Mouse (Mus musculus): ENCODE data around the gene Cacna2d3. TPM values are rescaled to one million over a fixed set of nuclear protein-coding genes. Genes with fewer than 3 reads are reported as not detected.

The Cacna2d3 gene
- polyA plus RNA-seq, 1 experiment from 2014 or later: 37.5 TPM

DNA sequence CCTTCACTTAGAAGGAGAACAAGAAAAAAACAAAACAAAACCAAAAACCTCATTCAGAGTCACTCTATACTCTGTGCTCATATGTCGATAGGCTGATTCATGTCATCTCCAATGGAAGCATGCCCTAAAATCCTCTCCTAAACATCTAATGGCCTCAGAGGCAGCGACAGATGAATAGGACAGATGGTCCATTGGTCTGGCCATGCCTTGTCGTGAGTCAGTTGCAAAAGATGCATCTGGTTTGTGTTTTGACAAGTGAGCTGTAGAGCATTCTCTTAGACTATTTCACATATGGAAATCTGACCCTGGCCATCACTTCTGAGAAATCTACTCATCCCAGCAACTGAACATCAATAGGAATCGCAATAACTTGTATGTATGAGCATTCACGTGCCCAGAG, 626.2 kb downstream of the Cacna2d3 start:
- H3K4me2 ChIP-seq (replicated peaks): no peak overlapping the region
- no peak overlapping the region for H3K9ac ChIP-seq
- no peak overlapping the region for H3K27ac ChIP-seq (replicated peaks)
- H3K9me3 ChIP-seq (replicated peaks): no peaks in the 10 kb centered on the region
- ATAC-seq (ENCODE audit: insufficient number of reproducible peaks, low FRiP score, low TSS enrichment, low read depth): no peak
- H3K36me3 ChIP-seq: no peaks in the 10 kb centered on the region
- H3K4me1 ChIP-seq: peaks cover 8% of the 10 kb centered on the region; the same call in 1 of the 2 replicates
- H3K27me3 ChIP-seq: no peaks in the 10 kb centered on the region
- whole genome bisulfite sequencing: 64% methylated on average over 5 of the region's 5 CpGs
- no peak overlapping the region for H3K4me3 ChIP-seq (replicated peaks)

DNA sequence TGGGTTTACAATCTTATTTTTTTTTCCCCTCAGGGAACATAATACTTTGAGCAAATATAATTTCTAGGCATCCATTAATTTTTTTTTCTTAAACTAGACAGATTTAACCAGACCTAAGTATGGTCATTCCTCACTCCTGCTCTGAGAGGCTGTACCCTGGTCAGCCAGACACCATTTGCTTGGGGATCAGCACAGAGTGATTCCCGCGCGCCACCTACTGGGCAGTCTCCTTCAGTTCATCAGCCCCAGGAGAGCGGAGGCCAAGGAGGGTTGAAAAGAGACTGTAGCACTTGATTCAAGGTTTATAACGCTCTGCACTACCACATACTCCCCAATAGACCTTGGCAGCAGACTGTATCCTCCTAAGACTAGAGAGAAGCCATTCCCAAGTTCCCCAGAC, 631.6 kb downstream of the Cacna2d3 start:
- Histone ChIP-seq H3K9me3 (replicated peaks) (no peaks in the 10 kb centered on the region), H3K36me3 (no peaks in the 10 kb centered on the region), H3K4me2 (replicated peaks) (no peak overlapping the region), H3K9ac (no peak overlapping the region), H3K4me1 (peaks cover 18% of the 10 kb centered on the region; the same call in 1 of the 2 replicates), H3K27ac (replicated peaks) (peak overlapping the region; percentile 59), H3K4me3 (replicated peaks) (no peak overlapping the region), H3K27me3 (no peaks in the 10 kb centered on the region)
- ATAC-seq (ENCODE audit: insufficient number of reproducible peaks, low FRiP score, low TSS enrichment, low read depth): peak; percentile 87
- 4% methylated on average over 5 of the region's 5 CpGs for WGBS

DNA sequence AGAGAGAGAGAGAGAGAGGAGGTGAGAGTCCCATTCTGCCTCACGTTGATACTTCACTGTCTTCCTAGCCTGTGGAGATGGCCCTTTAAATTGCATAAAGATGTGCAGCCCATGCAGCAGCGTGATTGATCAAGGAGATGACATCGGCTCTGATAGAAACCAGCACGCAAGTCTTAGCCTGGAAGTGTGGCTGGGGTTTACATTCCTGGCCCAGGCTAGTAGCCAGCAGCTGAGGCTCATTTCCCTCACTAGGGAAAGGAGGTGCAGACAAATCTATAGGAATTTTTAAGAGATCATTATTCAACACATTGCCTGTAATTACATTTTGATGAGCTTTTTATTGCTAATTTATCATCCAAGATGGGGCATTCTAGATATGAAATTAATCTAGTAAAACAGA, 635.1 kb downstream of the Cacna2d3 start:
- H3K4me2 ChIP-seq (replicated peaks): no peak overlapping the region
- no peaks in the 10 kb centered on the region for H3K36me3 ChIP-seq
- no peak overlapping the region for H3K27ac ChIP-seq (replicated peaks)
- H3K9ac ChIP-seq: no peak overlapping the region
- no peaks in the 10 kb centered on the region for H3K27me3 ChIP-seq
- whole genome bisulfite sequencing: 22% methylated on average over 4 of the region's 4 CpGs
- H3K4me3 ChIP-seq (replicated peaks): no peak overlapping the region
- H3K4me1 ChIP-seq: peaks cover 15% of the 10 kb centered on the region; the same call in 1 of the 2 replicates
- H3K9me3 ChIP-seq (replicated peaks): no peaks in the 10 kb centered on the region
- no peak for ATAC-seq (ENCODE audit: insufficient number of reproducible peaks, low FRiP score, low TSS enrichment, low read depth)

DNA sequence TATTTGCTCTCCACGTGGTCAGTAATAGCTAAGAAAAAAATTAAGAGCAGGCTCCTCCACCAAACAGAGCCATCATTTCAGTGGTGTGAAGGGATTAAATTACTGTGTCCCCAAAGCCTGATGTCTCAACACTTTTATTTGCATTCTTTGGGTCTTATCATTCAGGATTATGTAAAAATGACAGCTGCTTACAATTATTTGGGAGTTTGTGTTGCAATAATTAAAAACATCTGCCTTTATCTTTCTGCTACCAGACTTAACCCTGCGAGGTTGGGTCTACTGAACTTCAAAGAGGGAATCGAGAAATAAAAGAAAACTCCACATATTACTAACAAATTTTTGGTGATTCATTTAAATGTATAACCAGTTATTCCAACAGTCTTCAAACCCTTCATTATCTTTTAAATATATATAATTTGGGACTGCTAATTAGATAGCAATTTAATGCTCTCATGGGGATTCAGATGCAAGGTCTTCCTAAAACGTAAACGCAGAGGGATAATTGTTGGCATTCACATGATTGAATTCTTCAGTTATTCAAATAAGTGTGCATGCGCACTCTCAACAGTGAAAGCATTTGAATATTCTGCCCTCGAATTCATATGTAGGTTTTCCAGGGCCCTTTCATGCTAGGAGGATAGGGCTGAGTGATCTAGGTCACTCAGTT, 636.0 kb downstream of the Cacna2d3 start:
- H3K9me3 ChIP-seq (replicated peaks): no peaks in the 10 kb centered on the region
- H3K9ac ChIP-seq: no peak overlapping the region
- no peaks in the 10 kb centered on the region for H3K36me3 ChIP-seq
- WGBS: 35% methylated on average over 7 of the region's 7 CpGs
- no peak overlapping the region for H3K27ac ChIP-seq (replicated peaks)
- H3K4me1 ChIP-seq: peaks cover 12% of the 10 kb centered on the region; the same call in 1 of the 2 replicates
- ATAC-seq (ENCODE audit: insufficient number of reproducible peaks, low FRiP score, low TSS enrichment, low read depth): no peak
- no peak overlapping the region for H3K4me3 ChIP-seq (replicated peaks)
- H3K27me3 ChIP-seq: no peaks in the 10 kb centered on the region
- no peak overlapping the region for H3K4me2 ChIP-seq (replicated peaks)

DNA sequence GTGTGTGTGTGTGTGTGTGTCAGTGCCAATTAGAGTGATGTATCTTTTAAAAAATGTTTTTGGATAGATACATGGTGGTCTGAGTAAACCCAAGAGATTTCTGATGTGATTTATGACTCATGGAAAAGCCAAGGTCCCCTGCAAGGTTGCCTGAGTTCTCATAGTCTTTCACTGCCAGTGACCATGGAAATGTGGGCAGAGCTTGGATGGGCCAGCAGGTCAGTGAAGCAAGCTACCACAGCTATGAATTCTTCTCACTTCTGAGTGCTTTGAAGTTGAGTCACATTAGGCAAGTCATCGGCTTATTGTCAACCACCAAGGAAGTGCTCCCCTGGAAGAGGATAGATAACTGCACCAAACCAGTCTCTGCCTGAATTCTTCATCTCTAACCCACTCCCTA, 639.5 kb downstream of the Cacna2d3 start:
- WGBS: 88% methylated on average over 1 of the region's 1 CpGs
- Histone ChIP-seq H3K9me3 (replicated peaks) (no peaks in the 10 kb centered on the region), H3K36me3 (no peaks in the 10 kb centered on the region), H3K4me3 (replicated peaks) (no peak overlapping the region), H3K27me3 (no peaks in the 10 kb centered on the region), H3K4me1 (peaks cover 7% of the 10 kb centered on the region; the same call in 1 of the 2 replicates), H3K9ac (no peak overlapping the region), H3K27ac (replicated peaks) (no peak overlapping the region), H3K4me2 (replicated peaks) (no peak overlapping the region)
- no peak for ATAC-seq (ENCODE audit: insufficient number of reproducible peaks, low FRiP score, low TSS enrichment, low read depth)

DNA sequence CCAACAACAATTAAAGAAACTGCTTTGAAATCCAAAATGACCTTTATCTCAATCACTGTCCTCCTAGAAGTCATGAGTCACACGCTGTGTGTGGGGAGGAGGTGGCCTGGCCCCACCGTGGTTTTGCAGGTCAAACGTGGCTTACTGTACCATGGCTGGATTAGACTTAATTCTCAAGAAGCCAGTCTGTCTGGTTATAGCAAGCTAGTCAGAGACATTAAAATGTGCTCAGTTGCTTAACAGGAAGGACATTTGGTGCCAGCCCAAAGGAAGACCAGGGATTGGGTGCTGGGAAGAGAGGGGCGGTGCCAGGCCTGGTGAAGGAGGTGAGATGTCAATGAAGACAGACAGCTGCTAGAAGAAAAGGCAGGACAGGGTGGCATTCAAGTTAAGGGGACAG, 641.0 kb downstream of the Cacna2d3 start:
- Histone ChIP-seq H3K27ac (replicated peaks) (no peak overlapping the region), H3K4me3 (replicated peaks) (no peak overlapping the region), H3K4me2 (replicated peaks) (no peak overlapping the region), H3K9ac (no peak overlapping the region), H3K4me1 (no peaks in the 10 kb centered on the region), H3K36me3 (no peaks in the 10 kb centered on the region), H3K9me3 (replicated peaks) (no peaks in the 10 kb centered on the region), H3K27me3 (no peaks in the 10 kb centered on the region)
- no peak for ATAC-seq (ENCODE audit: insufficient number of reproducible peaks, low FRiP score, low TSS enrichment, low read depth)
- 70% methylated on average over 4 of the region's 4 CpGs for WGBS

DNA sequence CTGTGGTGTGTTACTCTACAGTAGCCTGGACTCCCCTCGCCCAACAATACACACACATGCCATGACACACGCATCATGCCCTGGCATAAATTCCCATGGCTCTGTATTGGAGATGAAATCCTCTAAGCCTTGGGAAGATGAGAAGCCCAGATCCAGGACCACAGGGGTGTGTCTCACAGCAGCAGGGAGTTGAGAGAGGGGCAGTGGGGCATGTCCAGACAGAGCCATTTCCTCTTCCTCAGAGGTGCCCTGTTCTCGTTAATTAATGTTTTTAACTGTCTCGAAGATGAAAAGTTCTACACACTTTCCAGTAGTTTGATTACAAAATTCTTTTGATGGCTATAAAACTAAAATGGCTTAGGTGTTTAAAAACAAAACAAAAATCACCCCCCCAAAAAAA, 641.4 kb downstream of the Cacna2d3 start:
- Histone ChIP-seq H3K4me3 (replicated peaks) (no peak overlapping the region), H3K27me3 (no peaks in the 10 kb centered on the region), H3K36me3 (no peaks in the 10 kb centered on the region), H3K27ac (replicated peaks) (peak overlapping the region; percentile 8; the same call in 1 of the 2 replicates), H3K4me1 (no peaks in the 10 kb centered on the region), H3K9ac (no peak overlapping the region), H3K4me2 (replicated peaks) (no peak overlapping the region), H3K9me3 (replicated peaks) (no peaks in the 10 kb centered on the region)
- 75% methylated on average over 4 of the region's 4 CpGs for WGBS
- ATAC-seq (ENCODE audit: insufficient number of reproducible peaks, low FRiP score, low TSS enrichment, low read depth): no peak

DNA sequence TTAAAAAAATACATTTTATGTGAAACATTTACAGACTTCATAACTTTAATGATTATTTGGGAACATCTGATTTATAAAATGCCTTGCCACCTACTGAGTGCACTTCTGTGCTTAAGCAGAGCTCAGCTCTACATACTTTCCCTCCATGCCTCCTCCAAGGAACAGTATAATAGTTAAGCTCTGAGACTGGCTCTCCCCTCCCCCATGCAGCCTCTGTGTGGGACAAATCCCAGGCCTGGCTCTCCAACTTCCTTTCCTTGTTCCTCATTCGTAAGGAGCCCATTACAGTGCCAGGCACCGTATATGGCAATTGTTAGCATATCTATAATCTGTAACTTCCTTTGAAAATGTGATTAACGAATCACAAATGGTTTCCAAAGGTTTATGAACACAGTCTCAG, 644.2 kb downstream of the Cacna2d3 start:
- WGBS: 31% methylated on average over 3 of the region's 3 CpGs
- H3K36me3 ChIP-seq: no peaks in the 10 kb centered on the region
- no peak for ATAC-seq (ENCODE audit: insufficient number of reproducible peaks, low FRiP score, low TSS enrichment, low read depth)
- no peaks in the 10 kb centered on the region for H3K27me3 ChIP-seq
- no peak overlapping the region for H3K4me3 ChIP-seq (replicated peaks)
- H3K9ac ChIP-seq: no peak overlapping the region
- H3K27ac ChIP-seq (replicated peaks): peak overlapping the region; percentile 39
- 0 out of 2 replicates have a peak, but pooled peaks cover 3% of the 10 kb centered on the region for H3K4me1 ChIP-seq
- H3K4me2 ChIP-seq (replicated peaks): no peak overlapping the region
- H3K9me3 ChIP-seq (replicated peaks): no peaks in the 10 kb centered on the region

DNA sequence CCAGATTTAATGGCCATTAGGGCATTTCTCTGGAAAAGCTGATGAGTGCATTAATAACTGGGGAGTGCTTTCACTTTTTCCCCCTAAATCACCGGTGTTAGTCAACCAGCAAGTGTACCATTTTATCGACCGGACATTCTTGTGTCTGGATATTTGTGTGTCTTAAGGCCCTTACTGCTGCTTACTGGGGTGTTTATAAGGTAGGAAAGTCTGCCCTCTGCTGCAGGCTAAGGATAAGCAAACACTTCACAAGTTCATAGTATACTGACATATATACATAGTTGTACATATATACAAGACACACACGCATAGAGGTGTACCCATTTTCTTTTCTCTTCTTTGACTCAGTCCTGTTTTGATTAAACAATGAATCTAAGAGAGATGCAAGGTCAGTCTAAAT, 647.9 kb downstream of the Cacna2d3 start:
- 61% methylated on average over 4 of the region's 4 CpGs for WGBS
- no peak overlapping the region for H3K4me3 ChIP-seq (replicated peaks)
- H3K4me1 ChIP-seq: 0 out of 2 replicates have a peak, but pooled peaks cover 3% of the 10 kb centered on the region
- no peaks in the 10 kb centered on the region for H3K36me3 ChIP-seq
- no peak for ATAC-seq (ENCODE audit: insufficient number of reproducible peaks, low FRiP score, low TSS enrichment, low read depth)
- no peaks in the 10 kb centered on the region for H3K27me3 ChIP-seq
- H3K9ac ChIP-seq: no peak overlapping the region
- no peaks in the 10 kb centered on the region for H3K9me3 ChIP-seq (replicated peaks)
- no peak overlapping the region for H3K4me2 ChIP-seq (replicated peaks)
- H3K27ac ChIP-seq (replicated peaks): no peak overlapping the region

DNA sequence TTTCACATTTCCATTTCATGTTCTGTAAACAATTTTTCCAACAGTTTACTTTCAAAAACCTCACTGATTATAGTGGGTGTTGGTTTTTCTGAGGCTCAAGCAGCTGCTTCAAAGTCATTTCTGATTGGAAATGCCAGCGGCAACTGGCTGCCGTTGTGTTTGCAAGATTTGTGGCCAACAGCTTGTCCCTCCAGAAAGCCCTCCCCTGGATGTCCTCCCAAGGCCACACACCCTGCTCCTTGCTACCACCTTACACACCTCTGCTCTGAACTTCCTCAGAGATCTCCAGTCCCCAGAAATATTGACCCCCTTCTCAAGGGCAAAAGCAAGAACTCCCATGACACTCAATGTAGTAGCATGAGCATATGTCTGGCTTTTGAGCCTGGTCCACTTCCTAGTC, 659.0 kb downstream of the Cacna2d3 start:
- no peak overlapping the region for H3K4me3 ChIP-seq (replicated peaks)
- no peak for ATAC-seq (ENCODE audit: insufficient number of reproducible peaks, low FRiP score, low TSS enrichment, low read depth)
- 69% methylated on average over 2 of the region's 2 CpGs for WGBS
- no peaks in the 10 kb centered on the region for H3K27me3 ChIP-seq
- 0 out of 2 replicates have a peak overlapping the region, but pooled peaks have one; percentile 39 for H3K27ac ChIP-seq (replicated peaks)
- H3K4me2 ChIP-seq (replicated peaks): no peak overlapping the region
- peaks cover 23% of the 10 kb centered on the region for H3K4me1 ChIP-seq
- H3K9ac ChIP-seq: no peak overlapping the region
- no peaks in the 10 kb centered on the region for H3K36me3 ChIP-seq
- no peaks in the 10 kb centered on the region for H3K9me3 ChIP-seq (replicated peaks)

DNA sequence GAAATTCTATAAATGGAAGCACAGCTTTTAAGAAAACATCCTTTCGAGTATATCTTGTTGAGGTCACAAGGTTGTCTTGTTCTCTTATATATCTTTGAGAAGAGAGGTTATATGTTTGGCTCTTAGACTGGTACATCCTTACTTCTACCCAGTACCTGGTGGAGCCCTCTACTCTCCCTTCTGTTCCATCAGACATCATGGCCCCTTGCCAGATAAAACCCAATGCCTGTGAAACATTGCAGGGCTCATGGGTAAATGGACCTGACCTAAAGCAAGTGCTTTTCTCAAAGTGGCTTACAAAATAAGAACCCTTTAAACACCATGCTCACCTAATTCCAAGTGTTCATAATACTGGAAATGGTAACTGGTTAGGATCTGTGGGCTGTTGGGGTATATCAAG, 660.2 kb downstream of the Cacna2d3 start:
- Histone ChIP-seq H3K9me3 (replicated peaks) (no peaks in the 10 kb centered on the region), H3K27me3 (no peaks in the 10 kb centered on the region), H3K27ac (replicated peaks) (peak overlapping the region; percentile 58; the same call in 1 of the 2 replicates), H3K4me2 (replicated peaks) (no peak overlapping the region), H3K4me1 (peaks cover 23% of the 10 kb centered on the region), H3K36me3 (no peaks in the 10 kb centered on the region), H3K4me3 (replicated peaks) (no peak overlapping the region), H3K9ac (no peak overlapping the region)
- WGBS: 74% methylated on average over 1 of the region's 1 CpGs
- no peak for ATAC-seq (ENCODE audit: insufficient number of reproducible peaks, low FRiP score, low TSS enrichment, low read depth)

DNA sequence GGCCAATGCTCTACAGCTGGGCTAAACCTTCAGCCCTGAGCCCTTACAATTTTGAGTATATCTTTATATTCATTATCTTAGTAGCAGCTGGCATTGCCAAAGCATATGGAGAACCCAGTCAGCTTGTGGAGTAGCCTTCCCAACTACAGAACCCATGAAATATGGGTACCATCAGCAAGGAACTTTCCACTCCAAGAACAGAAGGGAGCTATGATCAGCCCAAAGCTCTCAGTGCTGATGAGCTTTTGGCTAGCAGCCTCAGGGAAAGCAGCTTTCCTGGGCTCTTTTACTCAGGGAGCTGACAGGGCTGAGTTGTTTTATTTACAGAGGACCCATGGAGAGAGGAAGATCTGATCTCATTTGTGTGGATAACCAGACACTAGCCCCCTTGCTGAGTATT, 661.0 kb downstream of the Cacna2d3 start:
- no peak overlapping the region for H3K4me3 ChIP-seq (replicated peaks)
- no peaks in the 10 kb centered on the region for H3K36me3 ChIP-seq
- H3K27ac ChIP-seq (replicated peaks): peak overlapping the region; percentile 58
- no peak overlapping the region for H3K4me2 ChIP-seq (replicated peaks)
- no peak for ATAC-seq (ENCODE audit: insufficient number of reproducible peaks, low FRiP score, low TSS enrichment, low read depth)
- H3K4me1 ChIP-seq: peaks cover 18% of the 10 kb centered on the region
- H3K9ac ChIP-seq: no peak overlapping the region
- no peaks in the 10 kb centered on the region for H3K9me3 ChIP-seq (replicated peaks)
- no peaks in the 10 kb centered on the region for H3K27me3 ChIP-seq

Measured in embryonic facial prominence, embryonic 15.5 days (tissue).